Mouse (Mus musculus) thymus, adult 2 months (tissue): ENCODE data around the gene Lyl1. TPM values are rescaled to one million over a fixed set of nuclear protein-coding genes. Genes with fewer than 3 reads are reported as not detected.

Experiments used
- DNase-seq: peaks from one replicate; pipeline ENCODE4 v3.0.0; 2021
- H3K27ac ChIP-seq: fragments of 200-500 bp; 2 replicates; pipeline ENCODE4 v1.5.1; 2012; ENCODE audit warnings: low read length, control low read depth; ENCODE audit not compliant: control insufficient read depth, insufficient read depth
- H3K27me3 ChIP-seq: fragments of 200-500 bp; 2 replicates; pipeline ENCODE4 v1.6.1; 2012; ENCODE audit warnings: mild to moderate bottlenecking, low read length, moderate library complexity, mixed read lengths; ENCODE audit not compliant: control insufficient read depth, insufficient read depth
- H3K36me3 ChIP-seq: fragments of 200-500 bp; 2 replicates; pipeline ENCODE4 v1.6.1; 2012; ENCODE audit warnings: mild to moderate bottlenecking, low read length, moderate library complexity; ENCODE audit not compliant: control insufficient read depth, insufficient read depth
- H3K4me1 ChIP-seq: fragments of 200-500 bp; replicated peaks from 2 replicates; pipeline ENCODE4 v1.6.1; 2012; ENCODE audit warnings: low read length; ENCODE audit not compliant: control insufficient read depth, insufficient read depth
- H3K4me3 ChIP-seq: fragments of 200-500 bp; 2 replicates; pipeline ENCODE4 v1.5.1; 2012; ENCODE audit warnings: mild to moderate bottlenecking, low read length, control low read depth, moderate library complexity; ENCODE audit not compliant: control insufficient read depth, insufficient read depth
- CTCF ChIP-seq: fragments of 200-500 bp; IDR thresholded peaks from 2 replicates; pipeline ENCODE4 v1.5.1; 2012; ENCODE audit warnings: mild to moderate bottlenecking, control low read depth, low read length, moderate library complexity, borderline replicate concordance; ENCODE audit not compliant: control insufficient read depth, poor library complexity, insufficient read depth; ENCODE audit errors: extremely low read depth
- POLR2A ChIP-seq: fragments of 200-500 bp; IDR thresholded peaks from 2 replicates; pipeline ENCODE4 v1.6.1; 2012; ENCODE audit warnings: mild to moderate bottlenecking, low read length, control low read depth, moderate library complexity; ENCODE audit not compliant: control insufficient read depth, poor library complexity, insufficient read depth; ENCODE audit errors: extremely low read depth
- WGBS: fragments of 180-500 bp; shearing (Covaris S2); methylation state at CpG from one replicate; pipeline ENCODE4 v1.1.7; 2018; 5-methylcytosine and 5-hydroxymethylcytosine counted together
- polyA plus RNA-seq: library from polyadenylated mRNA; depleted of rRNA; stranded (reverse); fragments of >200 nt; gene quantifications from 2 replicates; pipeline ENCODE4 v1.2.3, GENCODE M21; 2012

Lyl1 gene
- polyA plus RNA-seq, 1 experiment: 7.1 TPM

- DNase-seq: peak; percentile 64
- TF ChIP-seq CTCF (no peak), POLR2A (no peak)
- Histone ChIP-seq H3K36me3 (no peaks in the 10 kb centered on the region), H3K4me1 (peaks cover 35% of the 10 kb centered on the region), H3K27ac (no peak overlapping the region), H3K27me3 (no peaks in the 10 kb centered on the region), H3K4me3 (no peak overlapping the region)
- 79% methylated on average over 14 of the region's 14 CpGs for WGBS
Observed at GRCm38 (mm10) chr8:84697166-84698130, 3.8 kb upstream of the Lyl1 start.

DNA sequence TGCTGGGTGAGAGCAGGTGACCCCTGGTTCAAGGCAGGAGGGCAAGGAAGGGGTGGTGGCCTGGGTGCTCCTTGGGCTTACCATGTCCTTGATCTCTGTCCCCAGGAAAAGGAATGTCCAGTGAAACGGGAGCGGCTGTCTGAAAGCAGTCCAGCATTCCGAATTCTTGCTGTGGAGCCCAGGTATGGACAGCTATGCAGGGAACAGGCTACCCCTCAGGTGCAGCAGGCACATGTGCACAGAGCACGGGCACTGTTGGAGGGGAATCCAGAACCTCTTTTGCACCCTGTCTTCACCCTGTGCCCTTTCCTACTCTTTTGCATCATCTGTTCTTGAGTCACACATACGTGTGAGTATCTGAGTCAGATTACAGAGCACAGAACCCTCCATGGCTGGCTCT lies 3.0 kb upstream of the Lyl1 start:
- H3K4me3 ChIP-seq: no peak overlapping the region
- H3K27me3 ChIP-seq: no peaks in the 10 kb centered on the region
- TF ChIP-seq POLR2A (no peak), CTCF (no peak)
- H3K36me3 ChIP-seq: no peaks in the 10 kb centered on the region
- DNase-seq: no peak
- no peak overlapping the region for H3K27ac ChIP-seq
- 97% methylated on average over 5 of the region's 5 CpGs for WGBS
- peaks cover 42% of the 10 kb centered on the region for H3K4me1 ChIP-seq

GRCm38 (mm10) chr8:84698929-84699401 lies 2.3 kb upstream of the Lyl1 start:
- no peak overlapping the region for H3K4me3 ChIP-seq
- H3K27ac ChIP-seq: peak overlapping the region; percentile 86
- 83% methylated on average over 9 of the region's 9 CpGs for WGBS
- H3K4me1 ChIP-seq: peaks cover 48% of the 10 kb centered on the region
- H3K27me3 ChIP-seq: no peaks in the 10 kb centered on the region
- no peaks in the 10 kb centered on the region for H3K36me3 ChIP-seq
- TF ChIP-seq CTCF: no peak
- no peak for TF ChIP-seq POLR2A
- no peak for DNase-seq

DNA sequence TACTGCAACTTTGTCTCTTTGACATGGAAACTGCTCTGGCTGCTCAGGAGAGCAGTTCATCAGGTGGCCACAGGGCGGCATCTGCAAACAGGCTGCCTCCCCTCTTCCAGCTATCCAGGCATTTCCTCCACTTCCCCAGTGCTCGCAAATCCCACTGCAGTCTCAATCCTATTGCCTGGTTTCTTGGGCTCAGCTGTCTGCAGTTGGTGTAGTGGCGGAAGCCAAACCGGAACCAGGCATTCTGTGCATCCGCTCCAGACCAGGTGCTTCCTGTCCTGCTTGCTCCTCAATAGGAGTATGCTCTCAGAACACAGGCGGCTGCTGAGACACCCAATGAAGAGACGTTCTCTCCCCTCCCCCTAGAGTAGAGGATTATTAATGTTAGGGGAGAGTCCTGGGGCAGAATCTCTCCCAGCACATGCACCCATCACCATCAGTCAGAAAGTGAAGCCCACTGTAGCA lies 1.4 kb upstream of the Lyl1 start:
- DNase-seq: peak; percentile 70
- Histone ChIP-seq H3K4me3 (peak overlapping the region; percentile 33), H3K4me1 (peaks cover 52% of the 10 kb centered on the region), H3K27me3 (no peaks in the 10 kb centered on the region; the same call in none of the 2 replicates), H3K36me3 (no peaks in the 10 kb centered on the region), H3K27ac (peak overlapping the region; percentile 86)
- TF ChIP-seq POLR2A (peak; percentile 27; the same call in 1 of the 2 replicates), CTCF (peak; percentile 64; the same call in 1 of the 2 replicates)
- WGBS: 8% methylated on average over 7 of the region's 7 CpGs

GRCm38 (mm10) chr8:84700526-84700925 lies 731 bp upstream of the Lyl1 start:
- no peak for TF ChIP-seq CTCF
- no peak for TF ChIP-seq POLR2A
- Histone ChIP-seq H3K27me3 (peaks cover 4% of the 10 kb centered on the region), H3K4me3 (no peak overlapping the region), H3K27ac (peak overlapping the region; percentile 86), H3K36me3 (no peaks in the 10 kb centered on the region), H3K4me1 (peaks cover 52% of the 10 kb centered on the region)
- DNase-seq: no peak
- 14% methylated on average over 5 of the region's 5 CpGs for WGBS

DNA sequence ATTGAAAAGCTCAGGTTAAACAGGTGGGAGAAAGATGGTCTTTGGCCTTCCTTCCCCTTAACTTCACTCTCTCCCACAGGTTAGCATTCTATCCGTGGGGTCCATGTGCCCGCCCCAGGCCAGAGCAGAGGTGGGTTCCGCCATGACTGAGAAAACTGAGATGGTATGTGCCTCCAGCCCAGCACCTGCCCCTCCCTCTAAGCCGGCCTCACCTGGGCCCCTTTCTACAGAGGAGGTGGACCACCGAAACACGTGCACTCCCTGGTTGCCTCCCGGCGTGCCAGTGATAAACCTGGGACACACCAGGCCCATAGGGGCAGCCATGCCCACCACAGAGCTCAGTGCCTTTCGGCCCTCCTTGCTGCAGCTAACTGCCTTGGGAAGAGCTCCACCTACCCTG lies 1.3 kb downstream of the Lyl1 start:
- TF ChIP-seq POLR2A (no peak), CTCF (no peak)
- no peaks in the 10 kb centered on the region for H3K36me3 ChIP-seq
- no peak overlapping the region for H3K4me3 ChIP-seq
- H3K4me1 ChIP-seq: peaks cover 61% of the 10 kb centered on the region
- no peak for DNase-seq
- no peak overlapping the region for H3K27ac ChIP-seq
- peaks cover 18% of the 10 kb centered on the region for H3K27me3 ChIP-seq
- WGBS: 14% methylated on average over 9 of the region's 9 CpGs
